Mouse (Mus musculus) myocyte (in vitro differentiated cells): ENCODE data around the gene Vipas39. TPM values are rescaled to one million over a fixed set of nuclear protein-coding genes. Genes with fewer than 3 reads are reported as not detected.
A peak's percentile ranks its signal among the peaks of the same experiment; 100 is the strongest.

Experiments used
- H3K27me3 ChIP-seq: one replicate; pipeline ENCODE4 v1.6.1; 2011; ENCODE audit not compliant: control insufficient read depth, insufficient read depth, insufficient read length
- H3K36me3 ChIP-seq: one replicate; pipeline ENCODE4 v1.6.1; 2011; ENCODE audit not compliant: control insufficient read depth, insufficient read depth
- H3K4me2 ChIP-seq: one replicate; pipeline ENCODE4 v1.6.1; 2011; ENCODE audit warnings: low read depth, control low read depth
- H3K4me3 ChIP-seq: one replicate; pipeline ENCODE4 v1.5.1; 2011; ENCODE audit warnings: mild to moderate bottlenecking, control low read depth, moderate library complexity
- H3K79me2 ChIP-seq: one replicate; pipeline ENCODE4 v1.6.1; 2011; ENCODE audit not compliant: control insufficient read depth, insufficient read depth
- H3ac ChIP-seq: one replicate; pipeline ENCODE4 v1.6.1; 2011; ENCODE audit not compliant: control insufficient read depth, insufficient read length
- CEBPB ChIP-seq: IDR thresholded peaks from 2 replicates; pipeline ENCODE4 v1.6.1; 2011; ENCODE audit warnings: mild to moderate bottlenecking, moderate library complexity; ENCODE audit not compliant: poor library complexity, insufficient read depth, severe bottlenecking
- E2F4 ChIP-seq: IDR thresholded peaks from one replicate; pipeline ENCODE4 v1.6.1; 2011; ENCODE audit warnings: mild to moderate bottlenecking, control low read depth, moderate library complexity; ENCODE audit not compliant: insufficient read depth
- MAX ChIP-seq: IDR thresholded peaks from one replicate; pipeline ENCODE4 v1.6.1; 2011; ENCODE audit warnings: low read depth, mild to moderate bottlenecking, control low read depth
- MYOD1 ChIP-seq, 3 experiments: IDR thresholded peaks; one replicate each; pipeline ENCODE4 v1.6.1; 2011; ENCODE audit warnings: control low read depth in 2 of 3, low read depth in 2 of 3, mild to moderate bottlenecking in 2 of 3, moderate library complexity in 1 of 3; ENCODE audit not compliant: insufficient read length in 2 of 3, control insufficient read depth in 1 of 3
- MYOG ChIP-seq, 3 experiments: IDR thresholded peaks; one replicate each; pipeline ENCODE4 v1.6.1; 2011; ENCODE audit warnings: control low read depth in 2 of 3, low read depth in 2 of 3, mild to moderate bottlenecking in 2 of 3; ENCODE audit not compliant: insufficient read length in 2 of 3, control insufficient read depth in 1 of 3, insufficient read depth in 1 of 3
- POLR2A ChIP-seq: IDR thresholded peaks from one replicate; pipeline ENCODE4 v1.6.1; 2011; ENCODE audit warnings: low read depth, mild to moderate bottlenecking, control low read depth, moderate library complexity; ENCODE audit not compliant: insufficient read length
- POLR2AphosphoS2 ChIP-seq: IDR thresholded peaks from one replicate; pipeline ENCODE4 v1.6.1; 2011; ENCODE audit warnings: low read depth, control low read depth; ENCODE audit not compliant: insufficient read length
- REST ChIP-seq: IDR thresholded peaks from one replicate; pipeline ENCODE4 v1.6.1; 2011; ENCODE audit warnings: mild to moderate bottlenecking, control low read depth, moderate library complexity; ENCODE audit not compliant: insufficient read depth, insufficient read length
- SRF ChIP-seq: IDR thresholded peaks from one replicate; pipeline ENCODE4 v1.6.1; 2011; ENCODE audit warnings: low read depth; ENCODE audit not compliant: control insufficient read depth, insufficient read length
- TCF12 ChIP-seq: IDR thresholded peaks from one replicate; pipeline ENCODE4 v1.6.1; 2011; ENCODE audit warnings: mild to moderate bottlenecking, control low read depth; ENCODE audit not compliant: poor library complexity, insufficient read depth, severe bottlenecking
- TCF3 ChIP-seq: IDR thresholded peaks from one replicate; pipeline ENCODE4 v1.6.1; 2011; ENCODE audit warnings: low read depth, control low read depth; ENCODE audit not compliant: insufficient read length
- USF1 ChIP-seq: IDR thresholded peaks from one replicate; pipeline ENCODE4 v1.6.1; 2011; ENCODE audit warnings: low read depth, mild to moderate bottlenecking, control low read depth, moderate library complexity
- polyA plus RNA-seq: library from polyadenylated mRNA; unstranded; fragments of >200 nt; fragmentation: generic; extraction: Trizol; gene quantifications from one replicate; pipeline ENCODE4 v1.2.1, GENCODE M21; 2012; ENCODE audit warnings: missing spikeins

Gene Vipas39
- polyA plus RNA-seq, 1 experiment = 16.4 TPM

DNA sequence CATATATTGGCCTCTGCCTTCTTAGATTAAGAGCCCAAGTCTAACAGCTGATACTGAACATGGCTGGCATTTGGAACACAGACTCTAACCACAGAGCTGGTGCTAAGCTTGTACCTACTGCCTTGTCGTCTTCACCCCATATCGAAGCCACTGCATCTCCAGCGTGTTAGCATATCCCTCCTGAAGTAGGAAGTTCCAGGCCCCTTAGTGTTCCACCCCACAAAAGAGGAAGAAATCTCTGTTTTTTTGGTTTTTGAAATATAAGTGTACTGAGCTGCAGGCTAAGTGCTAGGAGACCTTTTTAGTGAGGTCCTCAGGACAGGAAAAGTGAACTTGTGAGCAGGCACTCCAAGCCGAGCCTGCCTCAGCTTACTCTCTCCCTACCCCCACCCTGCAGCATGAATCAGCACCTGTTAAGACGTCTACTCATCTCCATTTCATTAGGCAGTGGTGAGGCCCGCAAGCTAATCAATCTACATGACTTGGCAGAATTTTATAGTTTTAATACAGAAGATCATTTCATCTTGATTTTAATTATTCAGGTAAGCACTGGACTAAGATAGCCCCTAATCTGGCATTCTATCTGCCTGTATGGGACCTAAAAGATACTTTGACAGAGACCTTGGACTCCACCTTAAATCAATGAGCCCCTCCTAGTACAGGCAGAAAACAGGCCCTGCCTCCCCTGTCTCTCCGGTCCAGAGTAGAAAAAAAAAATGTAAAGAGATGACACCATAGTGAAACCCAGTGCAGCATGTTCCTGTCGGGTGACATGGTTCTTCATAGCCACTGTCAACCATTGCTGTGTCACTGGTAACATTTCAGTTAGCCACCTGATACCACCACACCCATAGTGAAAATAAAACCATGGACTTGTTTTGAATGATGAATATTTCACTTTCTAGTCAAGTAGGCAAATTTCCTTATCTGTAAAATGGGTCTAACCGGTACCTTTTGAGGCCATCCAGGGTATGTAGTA, 9.1 kb upstream of the Vipas39 start:
- no peak overlapping the region for H3ac ChIP-seq
- TF ChIP-seq SRF = no peak
- no peak for TF ChIP-seq E2F4
- TF ChIP-seq MYOD1 (IDR thresholded peaks at IDR 0.05; ENCODE audit: control insufficient read depth in 1 of 3, insufficient read length in 2 of 3, low read depth in 2 of 3) = no peak
- no peak for TF ChIP-seq MAX
- TF ChIP-seq POLR2AphosphoS2 = no peak
- TF ChIP-seq USF1 = no peak
- TF ChIP-seq TCF3 = no peak
- no peak for TF ChIP-seq CEBPB
- TF ChIP-seq POLR2A = no peak
- TF ChIP-seq TCF12 = no peak
- no peaks in the 10 kb centered on the region for H3K79me2 ChIP-seq
- no peaks in the 10 kb centered on the region for H3K27me3 ChIP-seq
- no peak overlapping the region for H3K4me2 ChIP-seq
- H3K4me3 ChIP-seq = no peak overlapping the region
- peaks cover 13% of the 10 kb centered on the region for H3K36me3 ChIP-seq

DNA sequence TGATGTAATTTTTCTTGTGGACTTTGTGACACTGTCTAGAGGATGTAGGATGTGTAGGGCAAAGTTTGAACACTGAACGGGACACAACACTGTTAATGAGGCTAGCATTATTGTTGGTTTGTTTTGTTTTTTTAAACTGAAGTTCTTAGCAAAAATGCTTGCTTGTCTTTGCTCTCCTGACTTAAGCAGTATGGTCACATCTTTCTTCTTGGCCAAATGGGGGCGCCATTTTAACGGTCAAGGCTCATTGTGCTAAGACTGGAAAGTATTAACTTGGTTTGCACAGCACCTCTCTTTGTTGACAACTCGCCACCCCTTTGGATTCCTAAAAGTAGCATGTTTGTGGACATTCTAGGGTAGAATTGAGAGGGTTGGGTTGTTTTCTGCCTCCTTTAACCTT, 1.6 kb upstream of the Vipas39 start:
- TF ChIP-seq MYOG (IDR thresholded peaks at IDR 0.05; ENCODE audit: control insufficient read depth in 1 of 3, insufficient read depth in 1 of 3, insufficient read length in 2 of 3, low read depth in 2 of 3) (no peak), POLR2A (no peak), TCF3 (no peak), REST (no peak), POLR2AphosphoS2 (no peak), E2F4 (no peak), MAX (no peak), TCF12 (no peak), MYOD1 (IDR thresholded peaks at IDR 0.05; ENCODE audit: control insufficient read depth in 1 of 3, insufficient read length in 2 of 3, low read depth in 2 of 3) (no peak)
- Histone ChIP-seq H3K27me3 (no peaks in the 10 kb centered on the region), H3K36me3 (peaks cover 30% of the 10 kb centered on the region), H3K79me2 (peaks cover 47% of the 10 kb centered on the region), H3K4me3 (peak overlapping the region; percentile 80), H3K4me2 (peak overlapping the region; percentile 91), H3ac (peak overlapping the region; percentile 93)

DNA sequence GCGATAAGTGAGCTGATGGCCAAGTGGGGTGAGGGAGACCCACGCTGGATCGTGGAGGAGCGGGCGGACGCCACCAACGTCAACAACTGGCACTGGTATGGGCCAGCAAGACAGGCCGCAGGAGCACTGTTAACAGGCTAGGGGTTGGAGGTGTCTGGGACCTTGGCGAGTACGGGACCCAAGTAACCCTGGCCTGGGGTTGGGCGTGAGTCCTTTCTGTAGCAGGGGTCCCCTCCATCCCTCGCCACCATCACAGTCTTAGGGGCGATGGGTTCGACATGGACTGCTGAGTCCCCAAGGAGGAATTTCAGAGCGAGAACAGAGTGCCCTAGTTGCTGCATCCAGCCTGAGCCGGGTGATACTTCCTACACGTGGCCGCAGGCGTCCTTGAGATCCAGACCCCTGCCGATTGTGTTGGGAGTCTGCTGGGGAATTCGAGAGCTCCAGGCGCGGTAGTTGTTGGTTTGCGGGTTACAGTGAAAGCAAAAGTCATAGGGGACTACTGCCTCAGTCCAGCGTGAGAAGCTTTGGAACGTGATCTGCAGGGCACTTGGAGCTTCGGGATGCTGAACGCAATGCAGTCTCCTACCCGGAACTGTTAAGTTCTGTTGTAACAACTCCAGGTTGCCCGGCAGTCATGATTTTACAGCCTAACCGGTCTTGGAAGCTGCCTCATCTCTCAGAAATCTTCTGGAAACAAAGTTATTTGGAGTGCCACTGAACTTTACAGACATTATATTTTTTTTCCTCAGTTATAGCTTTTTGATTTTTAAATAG, 959 bp upstream of the Vipas39 start:
- Histone ChIP-seq H3K4me2 (peak overlapping the region; percentile 91), H3ac (peak overlapping the region; percentile 93), H3K27me3 (no peaks in the 10 kb centered on the region), H3K79me2 (peaks cover 47% of the 10 kb centered on the region), H3K4me3 (peak overlapping the region; percentile 80), H3K36me3 (peaks cover 28% of the 10 kb centered on the region)
- TF ChIP-seq REST (no peak), POLR2AphosphoS2 (no peak), MYOG (IDR thresholded peaks at IDR 0.05; ENCODE audit: control insufficient read depth in 1 of 3, insufficient read depth in 1 of 3, insufficient read length in 2 of 3, low read depth in 2 of 3) (peak in 1 of 3 experiments; percentile 8)

DNA sequence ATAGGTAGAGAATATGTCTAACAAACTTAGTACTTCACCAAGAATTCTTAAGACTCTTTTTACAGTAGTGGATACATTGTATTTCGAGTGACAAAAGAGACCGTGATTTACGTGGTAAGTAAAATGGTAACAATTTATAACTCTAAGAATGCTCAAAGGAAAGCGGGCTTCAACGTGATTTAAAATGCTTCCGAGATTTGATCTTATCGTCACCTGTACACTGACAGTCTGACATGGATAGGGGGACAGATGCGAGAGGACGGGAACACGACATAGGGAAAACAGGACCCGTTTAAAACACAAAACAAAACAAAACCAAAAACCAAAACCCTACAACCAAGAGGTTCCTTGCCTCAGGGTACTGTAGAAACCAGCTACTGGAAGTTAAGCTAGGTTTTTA, 612 bp downstream of the Vipas39 start:
- H3K27me3 ChIP-seq = no peaks in the 10 kb centered on the region
- peak overlapping the region; percentile 93 for H3ac ChIP-seq
- H3K79me2 ChIP-seq = peaks cover 47% of the 10 kb centered on the region
- TF ChIP-seq MYOD1 (IDR thresholded peaks at IDR 0.05; ENCODE audit: control insufficient read depth in 1 of 3, insufficient read length in 2 of 3, low read depth in 2 of 3) = no peak
- TF ChIP-seq TCF3 = no peak
- no peak for TF ChIP-seq MYOG (IDR thresholded peaks at IDR 0.05; ENCODE audit: control insufficient read depth in 1 of 3, insufficient read depth in 1 of 3, insufficient read length in 2 of 3, low read depth in 2 of 3)
- TF ChIP-seq SRF = no peak
- no peak for TF ChIP-seq TCF12
- no peak for TF ChIP-seq REST
- TF ChIP-seq E2F4 = no peak
- no peak for TF ChIP-seq POLR2AphosphoS2
- TF ChIP-seq USF1 = no peak
- no peak for TF ChIP-seq POLR2A
- no peak for TF ChIP-seq CEBPB
- no peak for TF ChIP-seq MAX
- peak overlapping the region; percentile 80 for H3K4me3 ChIP-seq
- peak overlapping the region; percentile 80 for H3K4me2 ChIP-seq
- peaks cover 36% of the 10 kb centered on the region for H3K36me3 ChIP-seq
